Mouse (Mus musculus) erythroid progenitor cell, adult 5-6 weeks (primary cell): ENCODE measurements around the gene Pmepa1. TPM values are rescaled to one million over a fixed set of nuclear protein-coding genes. Genes with fewer than 3 reads are reported as not detected.

Experiments used
- ATAC-seq: replicated peaks from 2 replicates; pipeline ENCODE4 v1.8.0; 2016; ENCODE audit warnings: moderate number of reproducible peaks, mild to moderate bottlenecking, moderate TSS enrichment, inconsistent platforms; ENCODE audit not compliant: poor library complexity, low FRiP score, severe bottlenecking
- total RNA-seq, 2 experiments: library from RNA; stranded (forward) in 1 of 2; stranded (reverse) in 1 of 2; fragments of 150-400 nt in 1 of 2; fragments of 186-747, 209-891 nt in 1 of 2; gene quantifications; 2 replicates each; pipeline versions ENCODE4 v1.2.3 to v1.2.4; 2015 to 2017; ENCODE audit warnings: low replicate concordance in 2 of 2

Gene Pmepa1
- total RNA-seq, 2 experiments from 2014 or later, result not detected

DNA sequence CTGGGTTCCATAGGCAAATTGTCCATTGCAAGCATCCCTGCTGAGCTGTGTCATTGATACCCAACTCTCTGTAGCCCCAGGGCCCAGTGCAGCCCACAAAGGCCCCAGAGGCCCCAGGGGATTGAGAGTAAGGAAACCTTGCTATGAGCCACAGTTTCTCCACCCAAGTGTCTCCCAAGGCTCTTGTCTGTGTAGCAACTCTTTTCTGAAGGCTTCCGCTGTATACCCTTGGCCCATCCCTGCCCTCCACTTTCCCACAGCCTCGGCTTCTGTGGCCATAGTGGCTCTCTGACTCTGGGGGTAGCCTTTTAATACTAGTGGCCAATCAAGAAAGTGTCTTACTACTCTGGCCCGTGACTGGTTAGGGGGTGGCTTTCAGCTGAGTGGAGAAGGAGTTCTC, 72.6 kb downstream of the Pmepa1 start:
- ATAC-seq, result no peak

DNA sequence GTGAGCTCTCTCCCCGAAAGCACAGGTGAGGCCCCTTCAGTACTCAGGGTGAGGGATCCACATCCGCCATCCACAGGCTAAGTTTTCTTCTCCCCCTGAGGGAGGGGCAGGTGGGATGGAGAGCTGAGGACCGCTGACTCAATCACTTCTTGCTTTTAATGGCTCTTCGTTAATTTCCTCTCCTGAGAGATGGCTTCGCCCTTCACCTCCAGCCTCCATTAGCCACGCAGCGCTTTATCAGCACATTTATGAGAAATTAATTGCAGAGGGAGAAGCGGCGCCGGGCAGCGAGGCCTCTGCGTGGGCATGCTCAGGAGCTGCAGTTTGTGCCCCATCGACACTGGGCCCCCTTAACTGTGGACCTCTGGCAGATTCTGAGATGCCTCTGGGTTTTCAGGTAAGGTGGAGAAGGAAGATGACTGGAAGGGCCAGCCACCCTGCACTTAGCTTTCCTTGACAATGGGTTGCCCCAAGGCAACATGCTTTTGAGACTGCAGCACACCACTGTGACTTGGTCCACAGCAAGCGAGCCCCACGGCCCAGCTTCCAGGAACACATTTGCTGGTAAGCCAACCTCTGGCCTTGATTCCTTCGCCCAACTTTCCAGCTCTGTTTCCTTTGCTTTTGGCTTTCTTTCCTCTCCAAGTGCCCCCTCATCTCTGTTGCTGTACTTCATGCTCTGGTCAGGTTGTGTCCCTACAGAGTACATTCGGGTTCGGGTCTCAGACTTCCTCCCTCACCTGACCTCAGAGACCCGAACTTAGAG, 73.2 kb downstream of the Pmepa1 start:
- ATAC-seq, result no peak

DNA sequence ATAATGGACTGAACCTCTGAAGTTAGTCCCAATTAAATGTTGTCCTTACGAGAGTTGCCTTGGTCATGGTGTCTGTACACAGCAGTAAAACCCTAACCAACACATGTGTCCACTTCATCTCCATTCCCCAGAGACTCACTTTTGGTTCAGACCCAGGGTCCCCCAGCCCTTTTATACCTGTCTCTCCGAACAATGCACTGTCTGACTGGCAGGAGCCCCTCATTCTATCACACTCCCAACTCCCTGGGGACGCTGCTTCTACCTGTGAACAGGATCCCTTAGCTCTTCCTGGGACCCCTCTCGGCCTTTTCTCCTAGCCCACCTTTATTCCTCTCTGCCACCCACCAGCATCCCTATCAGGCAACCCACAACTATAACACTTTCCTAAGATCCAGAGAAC, 81.5 kb downstream of the Pmepa1 start:
- ATAC-seq, result no peak

DNA sequence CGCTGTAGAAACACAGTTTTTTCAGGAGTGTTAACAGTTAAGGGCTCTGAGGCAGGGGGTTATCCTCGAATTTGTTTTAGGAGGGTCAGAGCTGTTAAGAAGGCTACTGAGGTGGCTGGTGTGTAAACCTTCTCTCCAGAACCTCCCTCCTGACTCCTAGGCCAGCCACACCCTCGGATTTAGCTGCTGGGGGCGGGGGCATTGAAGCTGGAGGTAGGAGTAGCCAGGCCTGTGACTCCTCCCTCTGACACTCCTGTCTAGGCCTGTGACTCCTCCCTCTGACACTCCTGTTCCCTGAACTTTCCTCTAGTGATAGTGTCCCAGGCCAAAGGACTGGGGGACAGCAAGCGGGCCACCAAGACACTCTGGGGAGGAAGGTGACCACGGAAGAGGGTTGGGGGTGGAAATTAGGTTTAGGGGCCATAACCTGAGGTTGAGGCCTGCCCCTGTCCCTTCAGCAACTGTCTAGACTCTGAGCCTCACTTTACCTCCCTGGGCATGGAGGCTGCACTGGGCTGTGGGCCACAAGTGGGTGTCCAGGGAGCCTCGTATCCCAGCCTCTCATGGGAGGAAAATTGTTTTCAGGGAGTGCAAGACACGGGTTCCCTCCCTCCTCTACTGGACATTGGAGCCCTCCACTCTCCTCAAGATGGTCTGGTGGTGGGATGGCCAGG, 89.0 kb downstream of the Pmepa1 start:
- ATAC-seq, result no peak

DNA sequence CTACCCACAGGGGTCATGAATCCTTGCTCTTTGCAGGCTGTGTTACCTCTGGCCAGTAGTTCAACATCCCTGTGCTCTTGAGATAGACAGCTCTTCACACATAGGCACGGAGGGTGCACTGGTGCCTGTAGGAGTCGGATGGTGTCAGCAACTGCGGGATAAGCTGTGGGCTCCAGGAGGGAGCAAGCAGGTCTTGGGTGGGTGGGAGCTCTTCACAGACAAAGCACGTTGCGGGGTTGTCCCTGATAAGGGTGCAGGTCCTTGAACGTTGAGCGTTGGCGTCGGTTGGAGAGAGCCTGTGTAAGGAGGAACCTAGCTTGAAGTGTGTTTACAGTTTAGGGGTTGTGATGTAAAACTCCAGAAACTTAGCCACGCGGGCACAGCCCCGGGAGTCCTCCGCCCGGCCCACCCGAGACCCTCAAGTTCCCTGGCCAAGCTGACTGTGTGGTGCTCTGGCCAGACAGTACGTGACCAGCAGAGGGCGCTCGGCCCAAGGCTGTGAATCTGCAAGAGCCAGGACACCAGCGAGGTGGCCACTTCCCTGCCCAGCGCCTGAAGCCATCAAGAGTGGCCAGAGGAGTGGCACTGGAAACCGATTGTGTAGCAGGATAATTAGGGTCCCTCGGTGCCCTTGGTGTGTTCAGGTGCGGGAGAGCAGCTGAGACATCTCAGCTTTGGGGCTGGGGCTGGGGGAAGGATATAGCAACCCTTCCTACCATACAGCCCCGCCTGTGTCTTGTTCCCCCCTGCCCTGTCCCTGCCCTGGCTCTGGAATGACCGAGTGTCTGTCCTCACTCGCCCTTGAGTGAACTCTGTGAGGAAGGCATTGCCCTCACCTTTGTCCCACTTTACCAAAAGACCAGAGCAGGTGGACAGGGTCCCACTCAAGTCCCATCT, 90.0 kb downstream of the Pmepa1 start:
- ATAC-seq, result peak; percentile 57; the same call in 1 of the 2 replicates

DNA sequence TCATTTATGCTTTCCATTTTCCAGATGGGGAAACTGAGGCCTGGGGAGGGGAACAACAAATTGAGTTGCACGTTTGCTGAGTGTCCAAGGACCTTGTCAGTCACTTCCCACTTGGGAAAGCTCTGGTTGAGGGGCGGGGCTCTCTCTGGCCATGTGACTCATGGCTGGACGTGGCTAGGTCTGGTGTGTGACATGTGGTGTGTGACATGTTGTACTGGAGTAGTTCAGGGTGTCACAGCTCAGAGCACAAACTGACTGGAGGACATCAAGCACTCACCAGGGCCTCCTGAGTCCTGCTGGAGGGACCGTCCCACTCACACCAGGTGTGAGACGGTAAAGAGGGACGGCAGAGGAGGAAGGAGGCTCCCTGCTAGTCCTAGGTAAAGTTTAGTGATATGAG, 91.1 kb downstream of the Pmepa1 start:
- ATAC-seq, result no peak

DNA sequence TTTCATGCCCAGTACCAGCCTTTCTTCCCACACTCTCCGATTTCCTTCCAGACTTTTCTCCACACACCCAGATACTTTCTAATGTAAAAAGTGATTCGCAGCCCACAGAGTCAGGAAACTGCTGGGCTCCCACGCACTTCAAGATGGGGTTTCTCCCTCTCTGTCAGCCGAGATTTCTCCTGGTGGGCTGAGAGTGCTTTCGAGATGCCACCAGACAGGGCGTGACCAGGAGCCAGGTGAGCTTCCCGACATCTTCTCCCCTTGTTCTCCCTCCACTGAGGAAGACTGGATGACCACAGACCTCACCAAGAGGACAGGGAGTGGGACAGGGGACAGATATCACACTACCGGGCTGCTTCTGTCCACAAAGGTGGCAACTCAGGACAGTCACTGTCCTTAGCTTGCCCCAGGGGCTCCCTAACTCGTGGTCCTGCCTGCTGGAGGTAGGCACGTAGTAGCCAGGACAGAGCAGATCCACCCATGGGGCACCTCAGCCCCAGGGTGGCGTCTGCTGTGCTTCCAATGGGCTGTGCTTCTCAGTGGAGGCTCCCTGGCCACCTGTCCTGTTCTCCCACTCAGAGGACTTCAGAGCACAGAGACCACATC, 91.8 kb downstream of the Pmepa1 start:
- ATAC-seq, result no peak

DNA sequence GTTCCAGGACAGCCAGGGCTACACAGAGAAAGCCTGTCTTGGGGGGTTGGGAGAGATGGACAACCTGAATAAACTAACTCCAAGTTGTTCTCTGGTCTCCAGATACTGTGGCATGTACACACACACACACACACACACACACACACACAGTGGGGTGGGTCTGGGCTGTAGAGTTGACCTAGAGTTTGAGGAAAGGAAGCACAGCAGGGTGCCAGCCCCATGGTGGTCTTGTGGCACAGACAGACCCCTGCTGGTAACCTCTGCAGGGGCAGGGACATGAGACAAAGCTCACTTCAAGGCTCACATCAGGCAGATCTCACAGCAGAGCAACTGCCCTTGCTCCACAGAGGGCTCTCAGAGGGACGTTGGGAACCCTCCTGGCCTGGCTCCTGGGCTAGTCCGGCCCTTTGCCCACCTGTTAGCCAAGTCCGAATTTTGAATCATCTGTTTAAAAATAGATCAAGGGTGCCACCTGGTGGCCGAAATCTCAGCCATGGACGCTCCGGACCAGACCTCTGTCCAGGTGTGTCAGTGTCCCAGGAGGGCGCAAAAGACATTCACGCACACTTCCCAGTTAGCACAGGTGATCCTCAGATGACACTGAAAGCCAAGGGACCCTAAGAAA, 92.4 kb downstream of the Pmepa1 start:
- ATAC-seq, result no peak

DNA sequence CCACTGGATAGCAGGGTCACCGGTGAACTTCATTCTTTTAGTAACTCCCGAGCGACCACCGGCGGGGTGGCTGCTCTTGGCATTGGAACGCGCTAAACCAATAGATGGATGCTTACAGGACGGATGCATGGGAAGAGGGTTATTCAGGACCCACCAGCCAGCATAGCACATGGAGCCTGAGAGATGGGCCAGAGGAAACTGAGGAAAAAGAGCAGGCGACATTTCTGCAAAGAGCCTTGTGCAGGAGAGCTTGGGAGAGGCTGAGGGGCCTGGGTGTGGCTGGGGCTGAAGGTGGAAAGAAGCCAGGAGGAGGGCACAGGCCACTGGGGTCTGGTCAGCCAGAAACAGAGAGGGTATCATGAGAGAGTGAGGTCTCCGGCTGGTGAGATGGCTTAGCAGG, 93.0 kb downstream of the Pmepa1 start:
- ATAC-seq, result no peak

DNA sequence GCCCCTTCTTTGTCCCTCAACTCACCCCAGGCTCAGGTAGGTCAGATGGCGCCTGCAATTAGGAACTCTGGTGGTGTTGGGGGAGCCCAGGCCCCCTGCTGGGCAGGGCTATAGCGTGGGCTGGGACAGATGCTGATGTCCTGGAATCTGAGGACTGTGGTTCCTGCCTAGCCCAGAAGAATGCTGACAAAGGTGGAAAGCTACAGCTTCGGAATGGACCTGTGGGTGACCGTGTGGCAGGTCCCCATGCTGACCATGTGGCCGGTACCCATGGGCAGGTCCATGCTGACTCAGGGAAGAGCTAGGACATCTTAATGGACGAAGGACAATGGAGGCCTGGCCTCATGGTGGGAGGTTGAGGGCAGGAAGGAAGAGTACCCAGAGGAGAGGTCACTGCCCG, 93.5 kb downstream of the Pmepa1 start:
- no peak for ATAC-seq

DNA sequence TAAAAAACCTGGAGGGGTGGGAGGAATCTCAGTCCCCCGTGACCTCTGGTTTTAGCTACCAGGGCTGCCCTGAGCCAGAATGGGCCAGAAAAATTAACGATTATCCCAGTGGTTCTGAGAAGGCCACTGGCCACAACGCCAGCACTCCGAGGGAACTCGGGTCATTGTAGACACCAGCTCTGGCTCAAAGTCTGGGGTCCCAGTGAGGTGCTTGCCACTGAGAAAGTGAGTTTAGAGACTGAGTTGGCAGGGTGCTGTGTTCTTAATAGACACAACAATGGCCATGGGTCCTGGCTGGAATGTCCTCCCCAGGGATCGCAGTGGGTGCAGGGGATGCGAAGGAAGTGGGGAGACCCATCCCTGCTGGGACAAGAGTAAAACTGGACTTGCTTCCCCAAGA, 94.4 kb downstream of the Pmepa1 start:
- ATAC-seq, result no peak

DNA sequence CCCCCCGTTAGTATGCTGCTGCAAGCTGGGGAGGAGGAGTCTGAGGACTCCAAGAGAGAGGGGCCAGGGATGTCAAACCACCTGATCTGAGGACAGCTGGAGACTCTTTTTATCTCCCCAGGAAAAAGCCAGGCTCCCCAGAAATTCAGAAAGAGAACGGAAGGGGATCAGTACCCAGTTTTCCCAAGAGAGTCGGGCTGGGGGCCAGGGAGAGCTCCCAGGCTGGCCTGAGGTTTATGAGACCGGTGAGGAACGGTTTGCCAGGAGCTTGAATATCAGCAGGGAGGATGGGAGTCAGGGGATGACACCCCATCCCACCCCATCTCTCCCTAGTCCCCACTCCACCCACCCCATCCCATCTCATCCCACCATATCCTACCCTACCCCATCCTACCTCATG, 94.8 kb downstream of the Pmepa1 start:
- no peak for ATAC-seq

DNA sequence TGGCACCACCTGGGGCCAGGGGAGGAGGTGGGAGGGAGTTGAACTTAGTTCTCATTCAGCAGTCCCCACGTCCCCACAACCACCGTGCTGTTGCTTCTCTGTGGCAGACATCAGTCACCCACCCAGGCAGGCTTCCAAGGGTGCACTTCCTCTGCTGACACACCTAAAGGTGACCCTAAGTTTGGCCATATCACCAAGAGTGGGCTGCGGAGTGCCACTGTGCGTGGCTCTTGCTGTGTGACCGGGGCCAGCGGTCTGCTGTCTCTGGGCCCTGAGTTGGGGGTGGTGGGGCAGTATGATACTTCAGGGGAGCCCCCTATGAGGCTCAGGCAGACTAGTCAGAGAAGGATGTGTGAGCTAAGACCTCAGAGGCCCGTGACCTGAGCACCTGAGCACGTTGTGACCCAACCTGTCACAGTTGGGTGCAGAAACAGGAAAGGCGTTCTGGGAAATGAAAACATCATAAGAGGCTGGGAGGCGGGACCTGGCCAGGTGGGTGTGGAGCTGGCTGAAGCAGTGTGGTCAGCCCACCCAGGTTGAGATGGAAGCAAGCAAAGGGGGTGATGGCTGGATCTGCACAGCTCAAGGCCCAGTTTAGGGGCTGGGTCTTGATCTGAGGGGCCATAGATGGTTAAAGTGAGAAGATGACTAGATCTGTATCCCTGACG, 95.5 kb downstream of the Pmepa1 start:
- no peak for ATAC-seq

DNA sequence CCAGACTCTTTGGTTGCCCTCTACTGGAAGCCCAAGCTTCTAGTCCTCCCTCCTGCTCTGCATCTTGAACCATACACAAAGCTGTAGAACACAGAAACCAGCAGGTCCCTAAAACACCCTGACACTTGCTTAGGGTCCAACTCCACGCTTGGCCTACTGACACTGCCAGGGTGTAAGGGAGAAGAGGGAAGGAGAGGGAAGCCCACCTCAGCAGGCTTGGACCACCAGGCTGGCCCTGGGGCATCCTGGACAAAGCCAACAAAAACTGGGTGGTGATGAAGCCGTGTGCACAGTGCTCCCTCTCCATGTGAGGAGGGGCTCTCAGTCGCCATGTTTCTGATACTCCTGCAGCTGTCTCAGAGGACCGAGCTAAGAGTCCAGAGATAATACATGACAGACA, 96.3 kb downstream of the Pmepa1 start:
- ATAC-seq, result no peak

DNA sequence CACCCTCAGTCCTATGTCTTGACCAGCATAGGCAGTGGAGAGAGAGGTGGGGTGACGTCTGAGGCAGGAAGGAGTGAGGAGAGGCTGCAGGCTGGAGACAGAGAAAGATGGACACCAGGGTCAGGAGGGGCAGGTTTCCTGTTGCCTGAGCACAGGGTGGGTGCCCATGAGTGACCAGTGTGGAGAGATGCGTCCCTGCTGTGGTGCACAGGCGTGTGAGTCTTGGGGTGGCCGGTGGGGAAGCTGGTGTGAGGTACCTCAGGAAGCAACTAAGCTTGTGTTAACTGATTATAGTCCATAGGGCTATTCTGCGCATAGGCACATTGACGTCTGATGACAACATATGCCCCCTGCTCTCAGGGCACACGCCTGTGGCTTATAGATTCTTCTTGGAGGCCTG, 97.3 kb downstream of the Pmepa1 start:
- no peak for ATAC-seq

DNA sequence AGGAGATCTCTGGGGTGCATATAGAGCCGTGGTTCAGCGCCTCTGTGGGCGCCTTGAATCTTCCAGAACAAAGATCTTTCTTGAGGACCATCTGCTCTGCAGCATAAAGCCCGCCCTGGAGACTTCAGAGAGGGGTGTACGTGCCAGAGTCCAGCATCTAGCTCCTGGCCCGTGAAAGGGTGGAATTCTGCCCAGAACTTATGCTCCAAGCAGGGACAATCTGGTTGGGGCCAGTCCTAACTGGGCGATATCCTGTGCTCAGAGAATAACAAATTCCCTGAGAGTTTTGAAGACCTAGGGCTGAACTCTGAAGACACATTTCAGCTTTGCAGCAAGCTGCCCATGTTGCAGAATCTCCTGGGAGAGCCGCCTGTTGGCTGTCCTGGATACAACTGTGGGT, 98.4 kb downstream of the Pmepa1 start:
- ATAC-seq, result no peak

DNA sequence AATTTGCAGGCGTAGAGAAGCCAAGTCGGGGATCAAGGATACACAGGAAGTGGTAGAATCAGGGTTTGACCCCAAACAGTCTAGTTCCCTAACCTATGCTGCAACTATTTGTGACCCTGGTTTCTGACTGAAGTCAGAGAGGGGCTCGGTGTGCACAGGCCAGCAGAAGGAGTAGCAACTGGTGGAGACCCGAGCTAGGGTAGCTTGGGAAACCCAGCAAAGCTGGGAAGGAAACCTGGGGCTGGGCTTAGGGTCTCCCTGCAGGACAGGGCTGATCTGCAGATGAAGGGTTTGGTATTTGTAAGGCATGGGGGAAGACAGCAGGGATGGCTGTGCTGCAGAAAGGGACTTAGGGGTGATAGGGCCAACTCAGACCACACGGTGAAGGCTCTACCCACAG, 98.9 kb downstream of the Pmepa1 start:
- no peak for ATAC-seq

DNA sequence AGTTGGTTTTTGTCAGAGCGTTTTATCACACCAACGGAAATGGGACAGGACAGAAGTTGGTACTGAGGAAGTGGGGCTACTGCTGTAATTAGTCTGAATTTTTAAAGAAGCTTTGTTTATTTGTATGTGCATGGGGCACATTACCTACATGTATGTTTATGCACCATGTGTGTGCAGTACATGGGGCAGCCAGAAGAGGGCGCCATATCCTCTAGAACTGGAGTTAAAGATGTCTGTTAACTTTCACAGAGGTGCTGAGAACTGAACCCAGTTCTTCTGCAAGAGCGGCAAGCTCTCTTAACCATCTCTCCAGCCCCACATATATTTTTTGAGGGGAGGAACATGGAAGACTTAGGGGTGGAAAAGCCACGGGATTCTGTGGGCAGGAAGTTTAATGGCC, 100.6 kb downstream of the Pmepa1 start:
- no peak for ATAC-seq

DNA sequence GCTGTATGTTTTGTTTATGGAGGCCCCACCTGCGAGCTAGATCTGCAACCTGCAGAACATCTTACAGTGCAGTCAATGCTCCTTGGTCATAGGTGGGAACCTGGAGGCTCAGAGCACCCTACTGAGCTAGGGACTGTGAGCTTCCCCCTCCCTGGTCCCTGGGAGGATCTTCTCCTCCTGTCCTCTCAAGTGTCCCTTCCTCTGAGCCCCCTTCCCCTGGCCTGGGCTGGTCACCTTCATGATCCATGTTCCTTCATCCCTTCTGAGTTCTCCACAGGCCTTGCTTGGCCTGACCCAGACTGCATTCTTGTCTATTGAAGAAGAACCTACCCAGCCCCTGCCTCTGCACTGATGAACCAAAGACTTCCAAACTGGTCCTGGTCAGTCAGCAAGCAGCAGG, 101.8 kb downstream of the Pmepa1 start:
- no peak for ATAC-seq
